Mouse (Mus musculus) MEL (cell line): ENCODE data around the gene Tmem63a. TPM values are rescaled to one million over a fixed set of nuclear protein-coding genes. Genes with fewer than 3 reads are reported as not detected.

Source experiments
- DNase-seq: peaks from one replicate; pipeline ENCODE4 v3.0.0; 2011; ENCODE audit warnings: low read depth, low spot score
- H3K27ac ChIP-seq: 2 replicates; pipeline ENCODE4 v1.5.1; 2012; ENCODE audit warnings: low read depth, mild to moderate bottlenecking, control low read depth, low read length, moderate library complexity; ENCODE audit not compliant: control insufficient read depth
- H3K27me3 ChIP-seq, 2 experiments: fragments of 150-350 bp in 1 of 2; sonication (generic) in 1 of 2; 2 replicates each; pipeline ENCODE4 v1.6.1; 2012; ENCODE audit warnings: low read length in 2 of 2, mild to moderate bottlenecking in 2 of 2, improper control_type of control experiment in 1 of 2, moderate library complexity in 1 of 2; ENCODE audit not compliant: insufficient read depth in 2 of 2, control insufficient read depth in 1 of 2
- H3K36me3 ChIP-seq, 2 experiments: 2 replicates each; pipeline ENCODE4 v1.6.1; 2012 to 2014; ENCODE audit warnings: low read length in 2 of 2, improper control_type of control experiment in 1 of 2, inconsistent platforms in 1 of 2, mild to moderate bottlenecking in 1 of 2; ENCODE audit not compliant: insufficient read depth in 2 of 2, control insufficient read depth in 1 of 2
- H3K4me1 ChIP-seq, 2 experiments: fragments of 150-350 bp in 1 of 2; sonication (generic) in 1 of 2; 2 replicates each; pipeline ENCODE4 v1.6.1; 2012; ENCODE audit warnings: low read length in 2 of 2, improper control_type of control experiment in 1 of 2, mild to moderate bottlenecking in 1 of 2; ENCODE audit not compliant: insufficient read depth in 2 of 2, control insufficient read depth in 1 of 2
- H3K4me3 ChIP-seq, 2 experiments: fragments of 150-350 bp in 1 of 2; sonication (generic) in 1 of 2; 2 replicates each; pipeline ENCODE4 v1.5.1; 2012; ENCODE audit warnings: low read depth in 2 of 2, low read length in 2 of 2, mild to moderate bottlenecking in 2 of 2, moderate library complexity in 2 of 2, control low read depth in 1 of 2, improper control_type of control experiment in 1 of 2; ENCODE audit not compliant: control insufficient read depth in 1 of 2, insufficient read depth in 1 of 2
- H3K79me2 ChIP-seq: 2 replicates; pipeline ENCODE4 v1.6.1; 2012; ENCODE audit warnings: mild to moderate bottlenecking, low read length, moderate library complexity; ENCODE audit not compliant: control insufficient read depth, poor library complexity, insufficient read depth
- H3K9ac ChIP-seq: 2 replicates; pipeline ENCODE4 v1.6.1; 2012; ENCODE audit warnings: low read depth, mild to moderate bottlenecking, control low read depth, low read length, moderate library complexity; ENCODE audit not compliant: control insufficient read depth, poor library complexity, severe bottlenecking
- H3K9me3 ChIP-seq: fragments of 150-350 bp; sonication (generic); replicated peaks from 2 replicates; pipeline ENCODE4 v1.6.1; 2012; ENCODE audit warnings: mild to moderate bottlenecking, low read length, improper control_type of control experiment, moderate library complexity; ENCODE audit not compliant: insufficient read depth
- BHLHE40 ChIP-seq: IDR thresholded peaks from 2 replicates; pipeline ENCODE4 v1.6.1; 2012; ENCODE audit warnings: low read depth, mild to moderate bottlenecking, inconsistent platforms, low read length, improper control_type of control experiment, borderline replicate concordance
- CHD1 ChIP-seq: IDR thresholded peaks from 2 replicates; pipeline ENCODE4 v1.6.1; 2012; ENCODE audit warnings: low read depth, mild to moderate bottlenecking, inconsistent platforms, low read length, improper control_type of control experiment
- CHD2 ChIP-seq: IDR thresholded peaks from 2 replicates; pipeline ENCODE4 v1.6.1; 2011; ENCODE audit warnings: low read length, improper control_type of control experiment
- CTCF ChIP-seq, 3 experiments: IDR thresholded peaks in 2 of 3; conservative IDR thresholded peaks in 1 of 3; 2 replicates each; pipeline ENCODE4 v1.5.1; 2011 to 2012; ENCODE audit warnings: low read length in 3 of 3, low read depth in 2 of 3, mild to moderate bottlenecking in 2 of 3, improper control_type of control experiment in 1 of 3, inconsistent platforms in 1 of 3, mixed read lengths in 1 of 3, moderate library complexity in 1 of 3; ENCODE audit not compliant: control insufficient read depth in 1 of 3, insufficient read depth in 1 of 3, poor library complexity in 1 of 3, severe bottlenecking in 1 of 3
- ELF1 ChIP-seq: IDR thresholded peaks from 2 replicates; pipeline ENCODE4 v1.6.1; 2014; ENCODE audit warnings: low read depth, mild to moderate bottlenecking, inconsistent platforms, low read length, improper control_type of control experiment, moderate library complexity
- EP300 ChIP-seq, 2 experiments: IDR thresholded peaks; 2 replicates each; pipeline ENCODE4 v1.6.1; 2011; ENCODE audit warnings: improper control_type of control experiment in 2 of 2, low read length in 2 of 2, low read depth in 1 of 2, mild to moderate bottlenecking in 1 of 2
- GABPA ChIP-seq: IDR thresholded peaks from 2 replicates; pipeline ENCODE4 v1.6.1; 2012; ENCODE audit warnings: low read depth, mild to moderate bottlenecking, inconsistent platforms, low read length, improper control_type of control experiment, moderate library complexity
- GATA1 ChIP-seq: IDR thresholded peaks from 2 replicates; pipeline ENCODE4 v1.6.1; 2011; ENCODE audit warnings: low read depth, low read length, improper control_type of control experiment
- JUND ChIP-seq: IDR thresholded peaks from 2 replicates; pipeline ENCODE4 v1.6.1; 2011; ENCODE audit warnings: low read depth, mild to moderate bottlenecking, improper control_type of control experiment, low read length
- MAFK ChIP-seq: IDR thresholded peaks from 2 replicates; pipeline ENCODE4 v1.6.1; 2011; ENCODE audit warnings: low read depth, mild to moderate bottlenecking, low read length, improper control_type of control experiment, borderline replicate concordance
- MAX ChIP-seq: IDR thresholded peaks from 2 replicates; pipeline ENCODE4 v1.6.1; 2011; ENCODE audit warnings: low read length, improper control_type of control experiment
- MXI1 ChIP-seq: IDR thresholded peaks from 2 replicates; pipeline ENCODE4 v1.6.1; 2011; ENCODE audit warnings: mild to moderate bottlenecking, low read depth, low read length, improper control_type of control experiment
- MYB ChIP-seq: IDR thresholded peaks from 2 replicates; pipeline ENCODE4 v1.6.1; 2011; ENCODE audit warnings: mild to moderate bottlenecking, low read depth, low read length, improper control_type of control experiment
- MYC ChIP-seq: IDR thresholded peaks from 2 replicates; pipeline ENCODE4 v1.6.1; 2011; ENCODE audit warnings: low read depth, mild to moderate bottlenecking, low read length, improper control_type of control experiment, moderate library complexity
- NELFE ChIP-seq: IDR thresholded peaks from 2 replicates; pipeline ENCODE4 v1.6.1; 2011; ENCODE audit warnings: low read depth, low read length, improper control_type of control experiment
- NRF1 ChIP-seq: IDR thresholded peaks from 2 replicates; pipeline ENCODE4 v1.6.1; 2014; ENCODE audit warnings: low read depth, mild to moderate bottlenecking, inconsistent platforms, low read length, improper control_type of control experiment, moderate library complexity; ENCODE audit not compliant: poor library complexity, insufficient read depth, severe bottlenecking
- POLR2A ChIP-seq, 2 experiments: IDR thresholded peaks; 2 replicates each; pipeline ENCODE4 v1.6.1; 2011 to 2012; ENCODE audit warnings: low read length in 2 of 2, mild to moderate bottlenecking in 2 of 2, control low read depth in 1 of 2, improper control_type of control experiment in 1 of 2, low read depth in 1 of 2, moderate library complexity in 1 of 2; ENCODE audit not compliant: control insufficient read depth in 1 of 2, insufficient read depth in 1 of 2, poor library complexity in 1 of 2
- POLR2AphosphoS5 ChIP-seq: IDR thresholded peaks from 2 replicates; pipeline ENCODE4 v1.6.1; 2012; ENCODE audit warnings: low read depth, borderline replicate concordance, mild to moderate bottlenecking, inconsistent platforms, low read length, moderate library complexity, mixed read lengths
- RAD21 ChIP-seq: IDR thresholded peaks from 2 replicates; pipeline ENCODE4 v1.6.1; 2011; ENCODE audit warnings: mild to moderate bottlenecking, low read depth, low read length, improper control_type of control experiment
- SIN3A ChIP-seq: IDR thresholded peaks from 2 replicates; pipeline ENCODE4 v1.6.1; 2012; ENCODE audit warnings: low read length, improper control_type of control experiment, inconsistent platforms
- SMC3 ChIP-seq: IDR thresholded peaks from 2 replicates; pipeline ENCODE4 v1.6.1; 2011; ENCODE audit warnings: low read depth, low read length, improper control_type of control experiment
- TBP ChIP-seq: IDR thresholded peaks from 2 replicates; pipeline ENCODE4 v1.8.0; 2011; ENCODE audit warnings: low read depth, low read length, improper control_type of control experiment
- USF1 ChIP-seq: IDR thresholded peaks from 2 replicates; pipeline ENCODE4 v1.6.1; 2014; ENCODE audit warnings: low read depth, mild to moderate bottlenecking, inconsistent platforms, low read length, improper control_type of control experiment, moderate library complexity
- USF2 ChIP-seq, 2 experiments: IDR thresholded peaks; 2 replicates each; pipeline ENCODE4 v1.6.1; 2011 to 2012; ENCODE audit warnings: improper control_type of control experiment in 2 of 2, low read length in 2 of 2, borderline replicate concordance in 1 of 2, inconsistent platforms in 1 of 2, low read depth in 1 of 2, mild to moderate bottlenecking in 1 of 2; ENCODE audit not compliant: insufficient read depth in 1 of 2
- ZKSCAN1 ChIP-seq: IDR thresholded peaks from 2 replicates; pipeline ENCODE4 v1.6.1; 2012; ENCODE audit warnings: low read depth, mild to moderate bottlenecking, inconsistent platforms, low read length, improper control_type of control experiment, moderate library complexity
- ZMIZ1 ChIP-seq: IDR thresholded peaks from 2 replicates; pipeline ENCODE4 v1.6.1; 2012; ENCODE audit warnings: low read depth, mild to moderate bottlenecking, inconsistent platforms, low read length, improper control_type of control experiment, moderate library complexity
- polyA plus RNA-seq, 2 experiments: library from polyadenylated mRNA; stranded (reverse) in 1 of 2; unstranded in 1 of 2; fragments of >175 nt in 1 of 2; fragments of >200 nt in 1 of 2; gene quantifications; 2 replicates each; pipeline versions ENCODE4 v1.2.1 to v1.2.4; 2012; ENCODE audit warnings: low replicate concordance in 2 of 2, low read depth in 1 of 2; ENCODE audit not compliant: insufficient read length in 2 of 2, insufficient read depth in 1 of 2, missing spikeins in 1 of 2
- total RNA-seq: library from RNA; depleted of rRNA; stranded (reverse); fragments of 300-350 nt; gene quantifications from 2 replicates; pipeline ENCODE4 v1.2.3, GENCODE M21; 2012

Gene Tmem63a
- total and polyA plus RNA-seq, 3 experiments = 7.7 to 12.8 TPM; not detected in 1

DNA sequence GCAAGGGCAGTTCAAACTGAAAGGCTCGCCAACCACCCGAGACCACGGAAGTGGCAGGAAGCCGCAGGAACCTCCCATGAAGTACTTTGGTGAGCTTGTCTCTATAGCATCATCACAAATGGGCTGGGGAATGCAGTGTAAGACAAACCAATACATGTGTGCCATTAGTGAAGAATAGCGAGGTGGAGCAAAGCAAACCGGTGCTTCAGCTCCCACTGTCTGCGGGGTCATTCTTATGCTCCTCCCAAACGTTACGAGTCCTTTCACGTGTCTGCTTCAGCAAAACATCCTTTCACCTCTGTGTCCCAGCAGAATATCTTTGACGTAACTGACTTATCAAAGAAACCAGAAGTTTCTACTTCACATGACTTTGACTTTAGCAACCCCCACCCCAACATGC, 25.7 kb upstream of the Tmem63a start:
- TF ChIP-seq CHD2 = no peak
- TF ChIP-seq ELF1 = no peak
- no peak for TF ChIP-seq ZKSCAN1
- no peak for TF ChIP-seq JUND
- TF ChIP-seq BHLHE40 = no peak
- Histone ChIP-seq H3K36me3 (peaks cover 0 to 7% of the 10 kb centered on the region in 2 experiments; a peak in 2 of 4 replicates), H3K27me3 (no peaks in the 10 kb centered on the region), H3K27ac (no peak overlapping the region), H3K4me1 (peaks cover 5 to 15% of the 10 kb centered on the region in 2 experiments), H3K4me3 (no peak overlapping the region), H3K9me3 (no peaks in the 10 kb centered on the region), H3K79me2 (no peaks in the 10 kb centered on the region), H3K9ac (no peak overlapping the region)
- no peak for DNase-seq

GRCm38 (mm10) chr1:180917053-180917452, 25.1 kb upstream of the Tmem63a start:
- Histone ChIP-seq H3K9ac (no peak overlapping the region), H3K36me3 (peaks cover 0 to 11% of the 10 kb centered on the region in 2 experiments; a peak in 2 of 4 replicates), H3K27me3 (no peaks in the 10 kb centered on the region), H3K9me3 (no peaks in the 10 kb centered on the region), H3K79me2 (no peaks in the 10 kb centered on the region), H3K4me3 (no peak overlapping the region), H3K4me1 (peaks cover 5 to 17% of the 10 kb centered on the region in 2 experiments), H3K27ac (no peak overlapping the region)
- TF ChIP-seq GABPA = no peak
- no peak for TF ChIP-seq ELF1
- TF ChIP-seq BHLHE40 = no peak
- no peak for TF ChIP-seq USF1
- peak; percentile 53 for TF ChIP-seq GATA1
- TF ChIP-seq POLR2A (IDR thresholded peaks at IDR 0.05; ENCODE audit: control insufficient read depth in 1 of 2, insufficient read depth in 1 of 2, low read depth in 1 of 2, low read length in 2 of 2, poor library complexity in 1 of 2) = no peak
- no peak for DNase-seq

GRCm38 (mm10) chr1:180919686-180920085, 22.5 kb upstream of the Tmem63a start:
- no peaks in the 10 kb centered on the region for H3K9me3 ChIP-seq
- H3K9ac ChIP-seq = no peak overlapping the region
- no peaks in the 10 kb centered on the region for H3K27me3 ChIP-seq
- no peak overlapping the region for H3K4me3 ChIP-seq
- H3K27ac ChIP-seq = no peak overlapping the region
- peaks cover 0 to 10% of the 10 kb centered on the region in 2 experiments; a peak in 2 of 4 replicates for H3K4me1 ChIP-seq
- H3K36me3 ChIP-seq = peaks cover 0 to 5% of the 10 kb centered on the region in 2 experiments; a peak in 2 of 4 replicates
- DNase-seq = peak; percentile 58
- H3K79me2 ChIP-seq = no peaks in the 10 kb centered on the region
- peak; percentile 39 for TF ChIP-seq SMC3
- no peak for TF ChIP-seq USF2 (IDR thresholded peaks at IDR 0.05; ENCODE audit: borderline replicate concordance in 1 of 2, insufficient read depth in 1 of 2, low read depth in 1 of 2, low read length in 2 of 2)
- no peak for TF ChIP-seq EP300 (IDR thresholded peaks at IDR 0.05; ENCODE audit: low read depth in 1 of 2, low read length in 2 of 2)
- no peak for TF ChIP-seq ELF1
- TF ChIP-seq TBP = no peak
- no peak for TF ChIP-seq SIN3A
- TF ChIP-seq USF1 = no peak
- TF ChIP-seq RAD21 = peak; percentile 23
- no peak for TF ChIP-seq NELFE
- no peak for TF ChIP-seq MYC
- no peak for TF ChIP-seq ZMIZ1
- no peak for TF ChIP-seq JUND
- TF ChIP-seq MAX = no peak
- no peak for TF ChIP-seq GABPA
- no peak for TF ChIP-seq MYB
- TF ChIP-seq GATA1 = no peak
- TF ChIP-seq POLR2AphosphoS5 = no peak
- no peak for TF ChIP-seq MAFK
- TF ChIP-seq CTCF (IDR thresholded peaks at IDR 0.05 in 2 of 3, conservative IDR thresholded peaks at IDR 0.05 in 1 of 3; ENCODE audit: control insufficient read depth in 1 of 3, insufficient read depth in 1 of 3, low read depth in 2 of 3, low read length in 3 of 3, poor library complexity in 1 of 3, severe bottlenecking in 1 of 3) = peak; percentile 73 to 88 (median 83)
- TF ChIP-seq MXI1 = no peak
- TF ChIP-seq CHD1 = no peak
- TF ChIP-seq NRF1 = no peak
